Mouse (Mus musculus) layer of hippocampus, adult 9-10 months (tissue): Measurements from ENCODE around the gene Paxbp1.

Experiments used
- DNase-seq: peaks from one replicate; pipeline ENCODE4 v3.0.0; 2022; ENCODE audit warnings: low spot score

The Paxbp1 gene

DNA sequence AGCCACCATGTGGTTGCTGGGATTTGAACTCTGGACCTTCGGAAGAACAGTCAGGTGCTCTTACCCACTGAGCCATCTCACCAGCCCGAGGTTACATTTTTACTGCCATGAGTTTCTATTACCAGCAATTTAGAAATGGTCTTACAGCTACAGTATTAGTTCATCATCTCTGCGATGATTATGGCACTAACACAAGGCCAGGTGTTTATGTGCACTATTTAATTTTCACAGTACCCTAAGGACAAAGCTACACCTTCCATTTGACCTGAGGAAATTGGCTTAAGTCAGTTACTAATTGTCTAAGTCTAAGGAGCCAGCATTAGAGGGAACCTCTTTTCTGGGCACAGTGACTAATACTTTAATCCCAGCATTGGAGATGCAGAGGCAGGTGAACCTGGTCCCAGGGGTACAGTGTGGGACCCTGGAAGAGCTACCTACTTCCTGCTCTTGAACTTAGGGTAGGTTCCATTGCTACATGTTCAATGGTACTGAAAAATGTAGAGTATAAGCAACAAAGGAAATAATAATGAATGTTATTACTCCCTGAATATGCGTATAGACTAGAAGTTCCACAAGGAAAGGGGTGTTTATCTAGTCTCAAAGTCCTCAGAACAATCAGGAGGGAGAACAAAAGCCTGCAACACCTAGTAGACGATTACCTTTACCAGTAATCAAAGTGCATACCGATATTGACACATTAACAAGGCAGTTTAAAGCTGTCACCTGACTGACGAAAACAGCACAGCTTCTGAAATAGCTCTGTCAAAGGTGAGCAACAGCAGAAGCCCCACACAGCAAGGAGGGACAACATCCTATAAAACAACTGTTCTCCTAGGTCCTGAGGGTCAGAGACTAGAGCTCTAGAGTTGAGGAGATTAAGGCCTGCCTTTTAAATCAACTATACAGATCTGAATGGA, 47.8 kb downstream of the Paxbp1 start:
- DNase-seq = no peak

- no peak for DNase-seq
Observed at GRCm38 (mm10) chr16:90995498-90995897, 48.8 kb downstream of the Paxbp1 start.

GRCm38 (mm10) chr16:90995023-90995422, 49.3 kb downstream of the Paxbp1 start:
- no peak for DNase-seq

- no peak for DNase-seq
Observed at GRCm38 (mm10) chr16:90989162-90989561, 55.2 kb downstream of the Paxbp1 start.

GRCm38 (mm10) chr16:90988665-90989064, 55.7 kb downstream of the Paxbp1 start:
- DNase-seq = no peak

GRCm38 (mm10) chr16:90988039-90988438, 56.3 kb downstream of the Paxbp1 start:
- DNase-seq = no peak

DNA sequence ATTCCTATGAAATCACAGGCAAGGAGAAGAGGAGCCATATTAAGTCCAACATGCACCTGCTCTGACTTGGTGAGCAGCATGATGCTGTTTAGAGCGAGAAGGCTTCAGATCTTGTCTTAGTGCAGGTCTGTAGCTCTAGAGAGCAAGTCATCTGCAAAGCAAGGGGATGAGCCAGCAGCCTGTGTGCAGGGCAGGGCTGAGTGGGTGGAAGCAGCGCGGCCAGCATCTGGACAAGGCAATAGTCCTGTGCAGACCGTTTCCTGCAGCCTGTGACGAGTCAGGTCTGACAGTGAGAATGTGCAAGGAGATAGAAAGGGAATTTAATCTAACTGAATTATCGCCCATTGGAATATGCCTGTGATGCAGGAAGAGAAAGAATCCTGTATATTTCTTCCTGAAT, 73.3 kb downstream of the Paxbp1 start:
- no peak for DNase-seq

GRCm38 (mm10) chr16:90966241-90966640, 78.1 kb downstream of the Paxbp1 start:
- no peak for DNase-seq

DNA sequence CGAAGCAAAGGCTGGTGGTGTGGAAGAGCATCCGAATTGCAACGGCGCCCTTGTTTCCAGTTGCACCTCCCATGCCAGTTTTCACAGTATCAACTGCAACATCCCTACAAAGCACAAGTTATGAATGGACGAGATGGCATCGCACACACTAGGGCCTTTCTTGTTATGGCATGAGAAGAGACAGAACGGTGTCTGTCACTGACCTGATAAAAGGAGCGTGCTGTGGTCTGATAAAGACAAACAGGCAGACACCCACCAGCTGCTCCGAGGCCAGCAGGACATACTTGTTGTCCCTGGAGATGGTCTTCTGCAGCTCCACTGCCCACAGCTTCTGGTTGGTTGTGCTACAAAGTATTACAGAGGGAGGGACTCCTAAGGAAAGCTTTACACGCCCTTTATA, 80.0 kb downstream of the Paxbp1 start:
- DNase-seq = no peak
